Mouse (Mus musculus): ENCODE measurements around the gene Btn1a1. TPM values are rescaled to one million over a fixed set of nuclear protein-coding genes. Genes with fewer than 3 reads are reported as not detected.

Gene Btn1a1
- polyA plus RNA-seq, 1 experiment from 2014 or later, result 0.10 TPM

DNA sequence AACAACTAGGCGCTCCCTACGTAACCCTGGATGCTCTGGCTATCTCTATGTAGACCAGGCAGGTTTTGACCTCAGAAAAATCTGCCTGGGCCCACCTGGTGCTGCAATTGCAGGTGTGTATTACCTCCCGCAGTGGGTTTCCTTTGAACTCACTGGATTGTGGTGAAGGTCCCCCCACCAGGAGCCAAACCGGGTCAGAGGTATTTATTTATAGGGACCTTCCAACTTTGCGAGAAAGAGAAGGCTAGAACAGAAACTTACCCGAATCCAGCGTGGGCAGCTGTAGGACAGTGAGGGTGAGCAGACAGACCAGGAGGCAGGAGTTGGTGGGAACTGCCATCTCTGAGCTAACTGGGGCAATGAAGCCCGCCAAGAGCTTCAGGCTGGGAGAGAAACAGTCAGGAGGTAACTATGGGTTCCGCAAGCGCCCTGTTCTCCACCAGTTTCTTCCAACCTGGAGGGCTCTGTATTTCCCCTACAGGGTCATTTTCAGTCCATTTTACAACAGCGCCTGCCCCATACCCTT lies 797 bp downstream of the Btn1a1 start:
- H3K27ac ChIP-seq, result peak overlapping the region; percentile 40; the same call in 1 of the 2 replicates

DNA sequence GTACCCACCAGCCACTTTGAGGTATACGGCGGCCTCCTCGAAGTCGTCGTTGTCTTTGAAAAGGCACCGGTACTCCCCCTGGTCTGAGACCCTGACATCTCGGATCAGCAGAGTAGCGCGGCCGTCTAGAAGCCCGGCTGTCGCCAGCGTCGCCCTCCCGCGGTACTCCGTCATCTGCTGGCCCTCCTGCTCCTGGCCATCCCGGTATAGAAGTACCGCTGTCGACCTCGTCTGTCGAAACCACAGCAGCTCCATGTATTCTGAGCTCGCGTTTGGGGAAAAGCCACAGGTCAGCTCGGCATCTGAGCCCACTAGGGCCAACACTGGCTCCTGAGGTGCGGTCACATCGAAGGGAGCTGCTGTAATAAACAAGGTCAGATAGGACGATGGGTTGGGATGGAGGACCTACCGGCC lies 1.5 kb downstream of the Btn1a1 start:
- WGBS, result under 1% methylated on average over 29 of the region's 29 CpGs
- peak; percentile 61 for DNase-seq (ENCODE audit: low spot score)
- peak overlapping the region; percentile 66 for H3K27ac ChIP-seq
- peak overlapping the region; percentile 67 for H3K4me3 ChIP-seq
- no peaks in the 10 kb centered on the region for H3K9me3 ChIP-seq (replicated peaks)
- 0 out of 2 replicates have a peak, but pooled peaks cover 3% of the 10 kb centered on the region for H3K27me3 ChIP-seq (ENCODE audit: low read depth, poor library complexity, severe bottlenecking)
- no peaks in the 10 kb centered on the region for H3K36me3 ChIP-seq
- peaks cover 28% of the 10 kb centered on the region for H3K4me1 ChIP-seq

More for the DNA sequence above, 797 bp downstream of the Btn1a1 start:
- H3K36me3 ChIP-seq, result no peaks in the 10 kb centered on the region
- H3K27me3 ChIP-seq (ENCODE audit: low read depth, poor library complexity, severe bottlenecking), result no peaks in the 10 kb centered on the region
- DNase-seq (ENCODE audit: low spot score), result peak; percentile 48
- H3K4me1 ChIP-seq, result peaks cover 25% of the 10 kb centered on the region
- peak overlapping the region; percentile 67 for H3K4me3 ChIP-seq
- 0% methylated on average over 11 of the region's 11 CpGs for WGBS
- H3K9me3 ChIP-seq (replicated peaks), result no peaks in the 10 kb centered on the region

DNA sequence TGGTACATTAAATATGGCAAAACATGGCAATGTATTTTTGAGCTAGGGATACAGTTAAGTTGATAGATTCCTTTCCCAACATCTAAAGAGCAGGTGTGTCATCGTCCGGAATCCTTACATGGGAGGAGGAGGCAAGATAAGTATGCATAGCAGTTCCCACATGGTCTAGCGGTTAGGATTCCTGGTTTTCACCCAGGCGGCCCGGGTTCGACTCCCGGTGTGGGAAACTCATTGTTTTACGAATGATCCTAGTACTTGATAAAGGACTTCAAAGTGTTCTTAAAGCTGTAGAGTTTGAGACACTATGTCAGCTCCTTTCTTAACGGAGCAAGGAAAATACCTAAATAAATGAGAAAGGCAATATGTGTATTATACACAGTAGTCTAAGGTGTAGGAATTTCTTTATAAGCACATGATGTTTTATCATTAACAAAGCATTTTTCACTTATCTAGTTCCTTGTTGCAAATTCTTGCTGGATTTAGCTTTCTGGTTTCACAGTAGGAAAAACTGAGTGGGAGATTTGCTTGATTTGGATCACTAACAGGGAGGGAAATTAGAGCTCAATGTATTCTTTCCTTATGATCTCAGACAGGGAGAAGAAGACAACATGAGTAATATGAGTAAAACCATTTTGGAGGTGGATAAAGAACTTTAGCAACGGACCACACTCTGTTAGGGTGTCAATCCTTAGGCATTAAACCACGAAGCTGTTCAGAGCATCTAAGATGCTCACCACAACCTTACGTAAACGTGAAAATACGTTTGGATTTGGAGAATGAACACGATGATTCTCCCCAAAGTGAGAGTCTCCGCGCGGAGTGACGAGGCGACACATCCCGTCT lies 2.1 kb downstream of the Btn1a1 start:
- H3K4me1 ChIP-seq, result peaks cover 30% of the 10 kb centered on the region
- peak overlapping the region; percentile 66 for H3K27ac ChIP-seq
- H3K36me3 ChIP-seq, result no peaks in the 10 kb centered on the region
- no peaks in the 10 kb centered on the region for H3K9me3 ChIP-seq (replicated peaks)
- peak; percentile 89 for DNase-seq (ENCODE audit: low spot score)
- WGBS, result under 1% methylated on average over 21 of the region's 21 CpGs
- H3K27me3 ChIP-seq (ENCODE audit: low read depth, poor library complexity, severe bottlenecking), result 0 out of 2 replicates have a peak, but pooled peaks cover 9% of the 10 kb centered on the region
- H3K4me3 ChIP-seq, result peak overlapping the region; percentile 67

DNA sequence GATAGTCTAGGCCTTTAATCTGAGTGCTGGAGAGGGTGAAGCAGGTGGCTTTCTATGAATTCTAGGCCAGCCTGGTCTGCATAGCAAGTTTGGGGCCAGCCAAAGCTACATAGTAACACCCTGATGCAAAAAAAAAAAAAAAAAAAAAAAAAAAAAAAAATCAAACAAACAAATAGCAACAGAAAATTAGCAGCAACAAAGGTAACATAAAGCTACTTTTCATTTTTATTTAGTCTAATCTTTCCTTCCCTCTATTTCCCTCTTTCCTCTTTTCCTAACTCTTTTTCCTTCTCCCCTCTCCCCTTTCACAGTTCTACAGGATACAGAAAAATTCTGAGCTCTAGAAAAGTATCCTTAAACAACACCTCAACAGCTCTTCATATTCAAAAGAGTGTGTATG lies 3.0 kb downstream of the Btn1a1 start:
- Histone ChIP-seq H3K4me1 (peaks cover 30% of the 10 kb centered on the region), H3K36me3 (no peaks in the 10 kb centered on the region), H3K27ac (no peak overlapping the region), H3K4me3 (no peak overlapping the region), H3K9me3 (replicated peaks) (no peaks in the 10 kb centered on the region), H3K27me3 (ENCODE audit: low read depth, poor library complexity, severe bottlenecking) (0 out of 2 replicates have a peak, but pooled peaks cover 14% of the 10 kb centered on the region)
- DNase-seq (ENCODE audit: low spot score), result no peak

DNA sequence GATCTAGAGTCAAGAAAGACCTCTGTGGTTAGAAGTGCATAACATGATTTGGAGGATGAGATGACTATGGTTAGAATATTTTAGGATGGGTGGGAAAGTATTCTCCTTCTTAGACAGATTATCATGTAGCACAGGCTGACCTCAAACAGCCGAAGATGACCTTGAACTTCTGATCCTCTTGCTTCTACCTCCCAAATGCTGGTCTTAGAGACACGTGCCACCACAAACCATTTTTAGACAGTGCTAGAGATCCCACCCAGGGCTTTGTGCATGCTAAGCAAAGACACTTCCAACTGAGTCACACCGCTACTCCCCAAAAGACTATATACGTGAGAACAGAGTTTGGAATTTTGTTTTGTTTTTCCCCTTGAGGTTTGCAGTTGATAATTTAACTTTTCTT lies 3.6 kb downstream of the Btn1a1 start:
- Histone ChIP-seq H3K27me3 (ENCODE audit: low read depth, poor library complexity, severe bottlenecking) (0 out of 2 replicates have a peak, but pooled peaks cover 14% of the 10 kb centered on the region), H3K36me3 (no peaks in the 10 kb centered on the region), H3K4me3 (no peak overlapping the region), H3K27ac (no peak overlapping the region), H3K9me3 (replicated peaks) (no peaks in the 10 kb centered on the region), H3K4me1 (peaks cover 30% of the 10 kb centered on the region)
- 82% methylated on average over 4 of the region's 4 CpGs for WGBS
- no peak for DNase-seq (ENCODE audit: low spot score)

DNA sequence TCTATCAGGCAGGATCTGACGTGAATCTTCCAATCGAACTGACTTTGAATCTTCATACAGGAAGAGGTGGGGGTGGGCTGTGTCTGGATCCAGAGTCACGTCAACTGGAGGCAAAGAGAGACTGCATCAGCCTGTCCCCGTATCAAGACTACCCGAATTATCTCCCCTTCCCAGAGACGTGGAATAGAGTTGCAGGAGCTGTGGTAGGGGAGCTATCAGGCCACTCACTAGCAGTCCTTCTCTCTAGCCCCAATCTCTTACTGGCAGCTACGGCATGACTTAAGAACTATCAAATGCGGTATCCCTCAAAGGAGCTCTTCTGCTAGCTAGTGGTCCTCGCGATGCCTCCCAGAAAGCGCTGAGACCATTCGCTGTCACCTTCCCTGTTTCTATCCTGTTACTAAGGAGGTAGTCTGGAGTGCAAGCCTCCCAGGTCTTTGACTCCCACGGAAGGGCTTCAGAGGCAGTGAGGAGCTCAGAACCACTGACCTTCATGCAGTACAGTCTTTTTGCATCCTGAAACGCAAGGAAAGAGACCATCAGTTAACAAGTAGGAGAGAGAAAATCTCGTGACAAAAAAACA lies 6.3 kb downstream of the Btn1a1 start:
- H3K27me3 ChIP-seq (ENCODE audit: low read depth, poor library complexity, severe bottlenecking), result 0 out of 2 replicates have a peak, but pooled peaks cover 14% of the 10 kb centered on the region
- H3K27ac ChIP-seq, result 0 out of 2 replicates have a peak overlapping the region, but pooled peaks have one; percentile 42
- H3K36me3 ChIP-seq, result no peaks in the 10 kb centered on the region
- DNase-seq (ENCODE audit: low spot score), result no peak
- peaks cover 9% of the 10 kb centered on the region for H3K4me1 ChIP-seq
- WGBS, result 13% methylated on average over 15 of the region's 15 CpGs
- no peaks in the 10 kb centered on the region for H3K9me3 ChIP-seq (replicated peaks)
- peak overlapping the region; percentile 33 for H3K4me3 ChIP-seq

DNA sequence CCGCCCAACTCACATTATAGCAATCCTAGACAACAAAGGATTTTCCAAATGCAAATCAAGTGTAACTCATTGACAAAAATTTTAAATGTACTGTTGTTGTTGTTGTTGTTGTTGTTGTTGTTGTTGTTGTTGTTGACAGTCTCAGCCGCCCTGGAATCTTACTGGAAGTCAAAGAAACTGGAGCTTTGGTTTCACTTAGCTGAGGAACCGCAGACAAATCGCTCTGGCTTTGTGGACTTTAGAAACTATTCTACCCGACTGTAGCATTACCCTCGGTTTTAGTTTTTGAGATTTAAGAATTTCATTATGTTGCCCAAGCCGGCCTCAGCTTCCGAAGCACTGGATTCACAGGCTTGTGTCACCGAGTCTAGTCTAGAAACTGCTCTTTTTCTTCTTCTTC lies 11.8 kb downstream of the Btn1a1 start:
- H3K36me3 ChIP-seq, result no peaks in the 10 kb centered on the region
- H3K4me1 ChIP-seq, result no peaks in the 10 kb centered on the region
- 0 out of 2 replicates have a peak, but pooled peaks cover 8% of the 10 kb centered on the region for H3K27me3 ChIP-seq (ENCODE audit: low read depth, poor library complexity, severe bottlenecking)
- no peak for DNase-seq (ENCODE audit: low spot score)
- no peaks in the 10 kb centered on the region for H3K9me3 ChIP-seq (replicated peaks)
- peak overlapping the region; percentile 89 for H3K27ac ChIP-seq
- H3K4me3 ChIP-seq, result peak overlapping the region; percentile 75
- WGBS, result 2% methylated on average over 9 of the region's 9 CpGs

DNA sequence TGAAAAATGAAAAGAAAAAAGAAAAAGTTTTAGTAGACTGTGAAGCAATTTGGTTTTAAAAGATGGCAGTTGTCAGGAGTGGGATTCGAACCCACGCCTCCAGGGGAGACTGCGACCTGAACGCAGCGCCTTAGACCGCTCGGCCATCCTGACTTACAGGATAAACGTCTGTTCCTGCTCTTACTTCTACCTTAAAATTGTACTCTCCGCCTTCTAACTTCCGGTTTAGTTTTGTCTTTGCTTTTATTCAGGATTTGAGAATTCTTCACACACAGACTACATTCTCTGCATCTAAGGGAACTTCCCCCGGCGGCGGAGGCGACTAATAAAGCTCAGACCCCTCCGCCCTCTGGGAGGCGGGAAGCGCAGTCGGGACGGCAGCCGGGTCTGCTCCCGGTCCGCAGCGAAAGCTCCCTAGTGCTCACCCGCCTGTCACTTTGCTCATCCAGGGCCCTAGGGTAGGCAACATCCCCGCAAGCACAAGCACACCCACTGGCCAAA lies 12.3 kb downstream of the Btn1a1 start:
- H3K27ac ChIP-seq, result peak overlapping the region; percentile 89
- H3K9me3 ChIP-seq (replicated peaks), result no peaks in the 10 kb centered on the region
- H3K27me3 ChIP-seq (ENCODE audit: low read depth, poor library complexity, severe bottlenecking), result 0 out of 2 replicates have a peak, but pooled peaks cover 4% of the 10 kb centered on the region
- H3K36me3 ChIP-seq, result no peaks in the 10 kb centered on the region
- WGBS, result under 1% methylated on average over 25 of the region's 25 CpGs
- H3K4me1 ChIP-seq, result no peaks in the 10 kb centered on the region
- peak; percentile 80 for DNase-seq (ENCODE audit: low spot score)
- H3K4me3 ChIP-seq, result peak overlapping the region; percentile 75

DNA sequence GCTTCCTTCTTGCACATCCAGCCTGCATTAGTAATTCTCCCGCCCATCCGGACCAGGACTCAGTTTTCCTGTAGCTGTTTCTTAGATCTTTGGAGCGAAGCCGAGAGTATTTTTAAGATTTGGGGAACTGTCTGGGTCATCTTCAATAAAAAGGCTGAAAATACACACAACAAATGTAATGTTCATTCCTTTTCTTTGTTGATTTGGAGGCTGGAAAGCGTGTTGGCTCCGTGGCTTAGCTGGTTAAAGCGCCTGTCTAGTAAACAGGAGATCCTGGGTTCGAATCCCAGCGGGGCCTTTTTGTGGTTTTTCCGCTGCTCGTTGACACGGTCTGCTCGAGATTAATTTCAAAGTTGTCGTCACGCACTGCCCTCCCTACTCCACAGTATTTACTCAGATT lies 15.3 kb downstream of the Btn1a1 start:
- peak; percentile 88 for DNase-seq (ENCODE audit: low spot score)
- Histone ChIP-seq H3K4me3 (peak overlapping the region; percentile 65), H3K27ac (peak overlapping the region; percentile 77), H3K27me3 (ENCODE audit: low read depth, poor library complexity, severe bottlenecking) (no peaks in the 10 kb centered on the region), H3K36me3 (no peaks in the 10 kb centered on the region), H3K9me3 (replicated peaks) (no peaks in the 10 kb centered on the region), H3K4me1 (no peaks in the 10 kb centered on the region)
- under 1% methylated on average over 15 of the region's 15 CpGs for WGBS

DNA sequence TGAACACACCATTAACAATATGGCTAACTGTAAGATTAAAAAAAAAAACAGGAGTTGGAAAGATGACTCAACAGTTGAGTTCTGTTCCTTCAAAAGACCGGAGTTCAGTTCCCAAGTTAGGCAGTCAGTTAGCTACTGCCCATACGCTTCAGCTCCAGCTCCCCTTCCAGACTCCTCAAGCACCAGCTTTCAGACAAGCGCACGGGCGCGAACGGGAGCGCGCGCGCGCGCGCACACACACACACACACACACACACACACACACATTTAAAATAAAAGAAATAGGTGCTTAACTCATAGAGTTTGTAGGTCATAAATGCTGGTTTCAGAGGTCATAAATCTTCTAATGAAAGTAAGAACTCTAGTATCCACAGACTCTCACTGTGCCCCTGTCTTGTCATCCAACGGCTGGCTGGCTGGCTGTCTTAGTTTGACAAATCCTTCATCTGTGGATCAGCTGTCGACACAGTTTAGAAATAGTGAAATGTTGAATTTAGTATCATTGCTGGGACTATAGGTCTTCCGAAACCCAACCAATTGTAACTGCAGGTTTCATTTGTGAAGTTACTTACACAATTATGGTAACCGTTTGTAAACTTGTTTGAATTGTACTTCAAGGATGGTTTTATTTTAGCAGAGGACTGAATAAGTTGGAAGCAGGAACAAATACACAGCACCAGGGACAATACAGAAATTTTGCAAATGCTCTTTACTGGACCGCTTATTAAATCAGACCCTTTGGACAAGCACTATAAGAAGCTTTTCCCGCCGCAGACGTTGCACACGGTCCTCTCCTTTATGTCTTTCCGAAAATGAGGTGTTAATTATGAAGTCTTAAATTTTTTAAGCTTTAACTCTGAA lies 16.2 kb downstream of the Btn1a1 start:
- 1% methylated on average over 24 of the region's 24 CpGs for WGBS
- no peaks in the 10 kb centered on the region for H3K36me3 ChIP-seq
- peak; percentile 79 for DNase-seq (ENCODE audit: low spot score)
- no peaks in the 10 kb centered on the region for H3K9me3 ChIP-seq (replicated peaks)
- no peaks in the 10 kb centered on the region for H3K27me3 ChIP-seq (ENCODE audit: low read depth, poor library complexity, severe bottlenecking)
- H3K4me3 ChIP-seq, result peak overlapping the region; percentile 65
- peak overlapping the region; percentile 77 for H3K27ac ChIP-seq
- peaks cover 4% of the 10 kb centered on the region for H3K4me1 ChIP-seq

DNA sequence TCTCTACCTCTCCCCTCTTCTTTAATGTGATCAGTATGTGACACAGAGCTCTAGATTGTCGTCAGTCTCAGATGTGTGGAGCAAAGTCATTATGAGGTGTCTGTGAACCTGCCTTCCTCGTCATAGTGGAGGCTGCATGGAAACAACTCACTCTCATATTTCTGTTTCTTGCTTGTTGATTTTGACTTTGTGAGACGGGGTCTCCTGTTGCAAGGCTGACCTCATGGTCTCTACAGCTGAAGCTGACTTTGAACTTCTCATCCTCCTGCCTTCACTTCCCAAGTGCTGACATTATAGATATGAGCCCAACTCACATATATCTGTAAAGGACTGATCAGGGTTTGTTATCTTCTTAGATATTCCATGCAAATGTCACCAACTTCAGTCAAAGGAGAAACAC lies 16.9 kb downstream of the Btn1a1 start:
- H3K4me1 ChIP-seq, result peaks cover 6% of the 10 kb centered on the region
- H3K9me3 ChIP-seq (replicated peaks), result no peaks in the 10 kb centered on the region
- H3K27ac ChIP-seq, result no peak overlapping the region
- peak overlapping the region; percentile 65 for H3K4me3 ChIP-seq
- WGBS, result 49% methylated on average over 3 of the region's 3 CpGs
- DNase-seq (ENCODE audit: low spot score), result no peak
- H3K36me3 ChIP-seq, result no peaks in the 10 kb centered on the region
- H3K27me3 ChIP-seq (ENCODE audit: low read depth, poor library complexity, severe bottlenecking), result no peaks in the 10 kb centered on the region

DNA sequence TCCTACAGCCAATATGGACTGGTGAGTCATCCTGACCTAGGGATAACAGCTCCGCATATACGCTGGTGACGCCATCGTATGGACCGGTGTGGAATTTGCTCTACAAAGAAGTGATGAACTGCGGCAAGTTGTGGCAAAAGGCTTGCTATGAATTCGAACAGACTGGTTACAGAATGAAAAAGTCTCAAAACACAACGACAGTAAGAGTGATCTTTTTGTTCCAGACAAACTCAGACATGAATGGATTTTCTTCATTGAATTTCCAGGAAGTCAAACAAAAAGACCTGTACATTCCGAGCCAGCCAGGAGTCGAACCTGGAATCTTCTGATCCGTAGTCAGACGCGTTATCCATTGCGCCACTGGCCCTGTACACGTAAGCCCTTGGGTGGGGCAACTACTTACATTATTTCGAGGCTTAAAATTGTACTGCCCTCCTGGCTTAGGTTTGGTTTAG lies 19.2 kb downstream of the Btn1a1 start:
- H3K9me3 ChIP-seq (replicated peaks), result no peaks in the 10 kb centered on the region
- H3K4me1 ChIP-seq, result peaks cover 6% of the 10 kb centered on the region
- peak; percentile 86 for DNase-seq (ENCODE audit: low spot score)
- peak overlapping the region; percentile 80 for H3K27ac ChIP-seq
- peak overlapping the region; percentile 76 for H3K4me3 ChIP-seq
- H3K27me3 ChIP-seq (ENCODE audit: low read depth, poor library complexity, severe bottlenecking), result no peaks in the 10 kb centered on the region
- WGBS, result under 1% methylated on average over 16 of the region's 16 CpGs
- no peaks in the 10 kb centered on the region for H3K36me3 ChIP-seq

Data from limb, embryonic 10.5 days (tissue).